Mouse (Mus musculus) kidney, adult 8-10 months (tissue): ENCODE results near the gene Hyls1.

ENCODE experiments used
- DNase-seq, 2 experiments: peaks; one replicate each; pipeline ENCODE4 v3.0.0; 2022

The Hyls1 gene

DNA sequence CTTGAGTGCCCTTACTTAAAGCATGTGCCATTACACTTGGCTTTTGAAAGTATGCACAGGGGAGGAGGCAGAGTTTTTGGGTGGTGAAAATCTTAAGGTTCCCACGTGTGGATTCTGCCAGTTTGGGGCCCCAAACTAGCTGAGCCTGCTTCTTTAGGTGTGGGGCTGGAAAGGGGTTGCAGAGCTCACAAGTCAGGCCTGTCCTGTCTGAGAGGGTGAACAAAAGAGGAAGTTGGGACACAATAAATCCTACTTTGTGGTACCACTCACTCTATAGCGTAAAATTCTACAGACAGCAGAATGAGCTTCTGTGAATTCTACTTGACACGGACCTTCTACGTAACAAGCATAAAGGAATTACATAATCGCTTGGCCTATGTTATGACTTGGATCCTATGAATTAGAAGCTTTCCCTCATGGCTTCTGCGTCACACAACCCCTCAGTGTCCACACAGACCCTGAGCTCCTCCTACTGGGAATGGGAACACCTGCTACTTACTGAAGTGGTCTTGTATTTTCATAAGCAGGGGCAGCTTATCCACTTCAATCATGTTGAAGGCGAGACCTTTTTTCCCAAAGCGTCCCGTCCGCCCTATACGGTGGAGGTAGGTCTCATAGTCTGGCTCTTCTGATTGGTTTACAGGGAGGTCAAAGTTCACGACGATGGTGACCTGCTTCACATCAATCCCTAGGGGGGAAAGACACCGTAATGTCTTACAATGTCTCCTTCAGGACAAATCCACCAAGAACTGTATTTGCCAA, 26.9 kb downstream of the Hyls1 start:
- DNase-seq: no peak

DNA sequence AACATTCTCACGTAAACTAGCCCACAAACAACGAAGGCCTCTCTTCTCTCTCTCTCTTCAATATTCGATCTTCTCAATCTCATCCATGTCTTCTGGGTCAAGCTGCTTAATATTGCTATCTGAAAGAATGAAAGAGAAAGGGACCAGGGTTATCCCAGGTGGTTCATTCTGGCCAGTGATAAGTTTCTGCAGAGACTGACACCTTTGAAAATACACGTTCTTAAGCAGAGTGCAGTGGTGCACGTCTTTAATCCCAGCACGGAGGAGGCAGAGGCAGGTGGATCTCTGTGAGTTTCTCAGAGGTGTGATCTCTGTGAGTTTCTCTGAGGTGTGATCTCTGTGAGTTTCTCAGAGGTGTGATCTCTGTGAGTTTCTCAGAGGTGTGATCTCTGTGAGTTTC, 28.3 kb downstream of the Hyls1 start:
- DNase-seq: no peak

GRCm38 (mm10) chr9:35541488-35541887, 28.7 kb downstream of the Hyls1 start:
- DNase-seq: peak; percentile 39 to 77

DNA sequence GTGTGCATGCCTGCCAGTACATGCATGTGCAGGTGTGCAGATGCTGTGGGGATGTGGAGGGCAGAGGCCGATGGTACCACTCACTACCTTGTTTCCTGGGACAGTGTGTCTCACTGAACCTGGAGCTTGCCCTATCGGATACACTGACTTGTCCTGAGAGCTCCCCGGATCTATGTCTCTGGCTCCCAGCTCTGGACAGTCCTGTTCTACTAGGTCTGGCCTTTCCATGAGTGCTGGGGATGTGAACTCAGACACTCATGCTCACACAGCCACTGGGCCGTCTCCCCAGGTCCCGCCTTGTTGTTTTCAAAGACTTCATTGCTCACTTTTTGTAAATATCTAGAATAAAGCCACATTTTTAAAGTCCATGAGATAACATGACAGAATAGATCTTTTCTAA, 29.2 kb downstream of the Hyls1 start:
- DNase-seq: no peak

GRCm38 (mm10) chr9:35539001-35539750, 31.0 kb downstream of the Hyls1 start:
- DNase-seq: no peak

GRCm38 (mm10) chr9:35535876-35536275, 34.3 kb downstream of the Hyls1 start:
- no peak for DNase-seq

GRCm38 (mm10) chr9:35535110-35535509, 35.1 kb downstream of the Hyls1 start:
- peak in 1 of 2 experiments; percentile 30 for DNase-seq

- DNase-seq: no peak
These were observed 36.9 kb downstream of the Hyls1 start for GRCm38 (mm10) chr9:35533266-35533665.

GRCm38 (mm10) chr9:35529796-35530195, 40.4 kb downstream of the Hyls1 start:
- no peak for DNase-seq

GRCm38 (mm10) chr9:35529141-35529540, 41.1 kb downstream of the Hyls1 start:
- DNase-seq: no peak

DNA sequence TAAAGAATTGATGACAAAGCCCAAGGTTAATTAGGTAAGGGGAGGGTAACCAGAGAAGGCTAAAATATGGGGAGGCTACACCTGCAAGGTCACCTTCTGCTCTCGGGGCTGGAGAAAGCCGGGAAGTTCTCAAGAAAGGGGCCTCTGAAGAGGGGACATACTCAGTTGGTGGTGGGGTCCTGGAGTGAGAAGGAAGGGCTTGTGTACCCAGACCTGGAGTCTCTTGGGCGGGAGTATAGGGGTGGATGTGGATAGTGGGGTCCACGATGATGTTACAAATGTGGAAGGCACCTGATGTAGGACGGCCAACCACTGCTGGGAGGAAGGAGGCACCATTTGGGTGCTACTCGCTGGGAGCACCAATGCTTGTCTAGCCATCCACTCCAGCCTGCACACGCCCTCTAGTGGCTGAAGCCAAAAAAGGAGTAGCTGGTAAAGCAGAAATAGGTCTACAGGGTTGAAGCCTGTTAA, 46.2 kb downstream of the Hyls1 start:
- peak; percentile 45 to 73 for DNase-seq

DNA sequence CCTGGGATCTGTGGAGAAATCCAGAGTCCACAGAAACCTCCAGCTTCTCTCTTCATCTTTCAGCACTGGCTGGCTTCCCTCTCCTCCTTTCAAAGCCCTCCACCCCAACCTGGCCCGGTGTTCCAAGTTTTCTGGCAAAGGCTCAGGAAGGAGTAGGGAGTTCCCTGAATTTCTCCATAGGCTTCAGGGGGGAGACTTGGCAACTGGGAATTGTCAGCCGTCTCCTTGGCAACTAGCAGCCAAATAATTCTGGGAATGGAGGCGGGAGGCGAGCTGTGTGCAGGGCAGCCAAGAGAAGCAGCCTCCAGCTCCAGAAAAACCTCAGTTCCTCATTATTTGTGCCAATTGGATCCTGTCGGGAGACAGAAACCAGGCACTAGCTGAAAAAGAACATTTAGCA, 46.7 kb downstream of the Hyls1 start:
- DNase-seq: no peak

- DNase-seq: no peak
These were observed 47.2 kb downstream of the Hyls1 start for GRCm38 (mm10) chr9:35522821-35523515.

DNA sequence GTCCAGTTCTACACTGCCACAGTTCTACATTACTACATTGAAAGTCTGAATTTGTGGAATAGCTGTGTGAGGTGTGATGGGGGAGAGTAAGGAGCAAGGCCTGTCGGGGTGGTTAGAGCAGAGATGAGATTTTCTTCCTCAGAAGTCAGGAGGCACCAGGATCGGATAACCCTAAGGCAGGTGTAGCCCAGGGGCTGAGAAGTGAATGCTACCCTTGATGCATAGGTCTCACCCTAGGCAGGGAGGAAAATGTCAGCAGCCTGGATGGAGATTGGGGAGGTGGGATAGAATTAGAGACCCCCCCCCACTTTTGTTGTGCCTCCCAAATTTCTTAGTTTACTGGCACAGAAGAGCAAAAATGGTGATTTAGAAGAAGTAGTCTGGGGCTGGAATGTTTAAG, 48.0 kb downstream of the Hyls1 start:
- DNase-seq: no peak

- no peak for DNase-seq
These were observed 49.4 kb downstream of the Hyls1 start for GRCm38 (mm10) chr9:35520631-35521348.

- no peak for DNase-seq
These were observed 52.0 kb downstream of the Hyls1 start, which contains the start of gene Gm1113 for GRCm38 (mm10) chr9:35518169-35518568. Gene Gm1113 (minus strand): TSS chr9:35518269.

DNA sequence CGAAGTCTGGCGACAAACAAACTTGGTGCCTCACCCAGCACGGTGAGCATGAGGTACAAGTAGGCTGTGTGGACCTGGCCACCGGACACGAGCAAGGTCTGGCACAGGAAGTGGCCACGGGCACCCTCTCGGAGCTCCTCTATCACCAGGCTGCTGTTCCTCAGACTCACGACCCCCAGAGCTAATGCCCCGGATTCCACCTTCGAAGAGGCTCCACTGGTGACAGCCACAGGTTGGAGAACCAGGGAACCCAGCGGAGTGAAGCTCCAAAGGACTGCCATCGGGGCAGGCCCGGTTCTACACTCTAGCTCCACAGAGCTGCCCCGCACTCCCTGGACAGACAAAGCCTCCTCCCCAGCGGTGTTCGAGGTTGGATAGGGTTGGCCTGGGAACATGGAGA, 53.5 kb downstream of the Hyls1 start:
- no peak for DNase-seq

- DNase-seq: no peak
These were observed 54.0 kb downstream of the Hyls1 start for GRCm38 (mm10) chr9:35516182-35516581.

GRCm38 (mm10) chr9:35513900-35514299, 56.3 kb downstream of the Hyls1 start:
- no peak for DNase-seq
